Mouse (Mus musculus): ENCODE measurements around the gene Egln2. TPM values are rescaled to one million over a fixed set of nuclear protein-coding genes. Genes with fewer than 3 reads are reported as not detected.

The Egln2 gene
- polyA plus RNA-seq (2015; fragmentation: Nextera tagmentation; extraction: Ambion mirVana), result 29.2 and 37.3 TPM in 2 replicates

DNA sequence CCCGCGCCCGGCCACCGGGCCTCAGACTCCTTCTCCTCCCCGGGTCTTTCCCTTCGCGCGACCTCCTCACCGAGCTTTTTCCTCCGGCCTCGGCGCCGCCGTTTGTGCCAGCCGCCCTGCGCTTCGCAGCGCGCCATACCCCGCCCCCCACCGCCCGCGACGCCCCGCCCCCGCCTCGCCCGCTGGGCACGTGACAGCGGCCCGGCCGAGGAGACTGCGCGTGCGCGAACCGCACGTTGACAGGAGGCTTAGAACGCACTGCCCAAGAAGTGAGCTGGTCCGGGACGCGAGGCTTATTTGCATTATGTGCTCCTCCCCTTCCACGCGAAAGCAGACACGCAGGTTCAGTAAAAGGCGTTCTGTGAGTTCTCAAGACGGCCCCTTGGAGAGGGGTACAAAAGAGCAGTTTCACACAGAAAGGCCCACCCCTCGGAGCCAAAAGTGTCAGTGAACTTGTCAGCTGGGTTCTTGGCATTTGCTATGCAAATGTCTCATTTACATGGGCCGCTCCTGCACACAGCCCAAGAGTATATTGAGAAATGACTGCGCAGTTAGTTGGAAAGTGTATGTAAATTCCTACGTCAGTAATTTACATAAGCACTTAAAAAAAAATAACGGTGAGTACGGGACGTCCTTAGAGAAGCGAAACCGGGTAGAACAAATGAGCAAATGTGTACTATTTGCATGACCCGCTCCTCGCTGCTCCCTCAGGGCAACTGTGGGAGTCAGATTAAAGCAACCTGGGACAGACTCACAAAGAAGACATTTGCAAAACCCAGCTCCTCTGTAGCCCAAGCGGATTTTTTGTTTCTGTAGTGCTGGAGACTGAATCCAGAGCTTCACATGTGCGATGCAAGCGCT is at the start of gene Egln2:
TSS of gene Egln2 (minus strand) at position 189 of the 861 bp plus-strand sequence.
- Histone ChIP-seq H3K4me2 (peak within 1 kb of the TSS; percentile 95), H3K36me3 (replicated peaks) (peaks cover 26% of the 10 kb centered on the region), H3K9me3 (replicated peaks) (no peaks in the 10 kb centered on the region), H3K27me3 (no peaks in the 10 kb centered on the region), H3K4me1 (replicated peaks) (peaks cover 57% of the 10 kb centered on the region), H3K4me3 (replicated peaks) (peak within 1 kb of the TSS; percentile 84), H3K9ac (peak within 1 kb of the TSS; percentile 91), H3K27ac (replicated peaks) (peak within 1 kb of the TSS; percentile 94)
- under 1% methylated on average over 61 of the region's 61 CpGs for WGBS (ENCODE audit: insufficient replicate concordance)
- peak; percentile 83 for ATAC-seq (ENCODE audit: insufficient read depth)

DNA sequence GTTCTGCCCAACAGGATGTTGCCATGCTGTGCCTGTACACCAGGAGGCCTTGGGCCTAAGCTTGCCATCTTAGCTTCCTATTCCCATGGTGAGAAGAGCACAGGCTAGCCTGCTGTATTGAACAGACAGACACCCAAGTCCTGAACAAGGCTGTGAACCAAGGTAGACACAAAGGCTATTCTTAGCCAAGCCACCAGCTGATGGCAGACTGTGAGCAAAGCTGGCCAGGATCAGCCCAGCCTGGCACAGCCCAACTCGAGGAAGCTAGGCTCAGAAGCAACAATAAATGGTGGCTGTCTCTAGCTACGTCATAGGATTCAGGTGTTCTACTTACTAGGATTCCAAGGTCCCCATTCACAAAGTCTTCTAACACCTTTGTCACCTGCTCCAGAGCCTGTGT is 46.0 kb upstream of the Egln2 start:
- no peak overlapping the region for H3K27ac ChIP-seq (replicated peaks)
- no peak for ATAC-seq (ENCODE audit: insufficient read depth)
- H3K9ac ChIP-seq, result no peak overlapping the region
- no peak overlapping the region for H3K4me2 ChIP-seq
- no peaks in the 10 kb centered on the region for H3K9me3 ChIP-seq (replicated peaks)
- H3K4me3 ChIP-seq (replicated peaks), result no peak overlapping the region
- peaks cover 41% of the 10 kb centered on the region for H3K36me3 ChIP-seq (replicated peaks)
- WGBS (ENCODE audit: insufficient replicate concordance), result 59% methylated on average over 2 of the region's 2 CpGs
- no peaks in the 10 kb centered on the region for H3K27me3 ChIP-seq
- H3K4me1 ChIP-seq (replicated peaks), result no peaks in the 10 kb centered on the region

DNA sequence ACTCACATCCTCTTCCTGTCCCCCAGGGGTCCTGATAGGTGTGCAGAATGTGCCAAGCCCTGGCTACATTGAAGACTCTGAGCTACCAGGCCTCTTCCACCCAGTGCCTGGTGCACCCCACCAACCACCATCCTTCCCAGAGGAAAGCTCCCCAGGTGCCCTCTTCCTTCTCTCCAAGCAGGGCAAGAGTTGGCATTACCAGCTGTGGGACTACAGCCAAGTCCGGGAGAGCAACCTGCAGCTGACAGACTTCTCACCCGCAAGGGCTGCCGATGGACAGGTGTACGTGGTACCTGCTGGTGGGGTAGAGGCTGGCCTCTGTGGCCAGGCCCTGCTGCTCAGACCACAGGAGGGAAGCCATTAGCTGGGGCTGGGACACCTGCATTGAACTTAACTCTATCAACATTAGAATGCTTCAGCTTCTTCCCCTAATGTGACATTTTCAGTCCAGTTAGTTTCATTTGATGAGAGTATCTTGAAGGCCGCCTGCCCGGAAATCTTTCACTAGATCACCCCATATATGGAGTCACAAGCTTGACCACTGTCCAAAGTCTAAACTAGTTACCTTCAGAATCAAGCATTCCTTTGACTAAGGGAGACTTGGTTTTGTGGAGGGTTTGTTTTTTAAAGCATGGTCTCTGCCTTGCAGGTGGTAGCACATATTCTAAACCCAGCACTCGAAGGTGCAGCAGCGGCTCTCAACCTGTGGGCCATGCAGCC is 37.3 kb upstream of the Egln2 start:
- Histone ChIP-seq H3K27ac (replicated peaks) (no peak overlapping the region), H3K9ac (no peak overlapping the region), H3K9me3 (replicated peaks) (no peaks in the 10 kb centered on the region), H3K4me1 (replicated peaks) (no peaks in the 10 kb centered on the region), H3K27me3 (no peaks in the 10 kb centered on the region), H3K4me3 (replicated peaks) (no peak overlapping the region), H3K36me3 (replicated peaks) (peaks cover 25% of the 10 kb centered on the region), H3K4me2 (no peak overlapping the region)
- 86% methylated on average over 8 of the region's 8 CpGs for WGBS (ENCODE audit: insufficient replicate concordance)
- no peak for ATAC-seq (ENCODE audit: insufficient read depth)

DNA sequence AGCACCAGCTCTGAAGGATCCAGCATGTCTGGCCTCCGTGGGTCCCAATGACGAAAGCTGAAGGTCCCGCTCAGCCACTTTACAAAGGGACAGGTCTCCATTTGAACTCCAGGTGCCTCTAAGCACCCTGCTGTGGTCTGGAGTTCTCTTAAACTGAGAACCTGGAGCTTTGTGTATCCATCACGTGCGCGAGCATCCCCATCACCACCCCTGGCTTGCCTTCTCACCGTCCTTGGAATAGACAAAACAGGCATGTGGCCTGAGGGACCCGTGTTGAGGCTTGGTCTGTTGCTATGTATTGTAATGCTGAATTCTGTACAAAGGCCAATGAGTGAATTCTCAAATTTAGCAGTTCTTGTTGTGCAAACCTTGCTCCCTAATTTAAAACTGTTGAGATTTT is 32.2 kb upstream of the Egln2 start:
- H3K36me3 ChIP-seq (replicated peaks), result peaks cover 22% of the 10 kb centered on the region
- no peak overlapping the region for H3K9ac ChIP-seq
- H3K27ac ChIP-seq (replicated peaks), result no peak overlapping the region
- H3K4me1 ChIP-seq (replicated peaks), result peaks cover 20% of the 10 kb centered on the region
- H3K4me3 ChIP-seq (replicated peaks), result no peak overlapping the region
- H3K27me3 ChIP-seq, result no peaks in the 10 kb centered on the region
- ATAC-seq (ENCODE audit: insufficient read depth), result no peak
- no peak overlapping the region for H3K4me2 ChIP-seq
- WGBS (ENCODE audit: insufficient replicate concordance), result 78% methylated on average over 8 of the region's 8 CpGs
- H3K9me3 ChIP-seq (replicated peaks), result no peaks in the 10 kb centered on the region

DNA sequence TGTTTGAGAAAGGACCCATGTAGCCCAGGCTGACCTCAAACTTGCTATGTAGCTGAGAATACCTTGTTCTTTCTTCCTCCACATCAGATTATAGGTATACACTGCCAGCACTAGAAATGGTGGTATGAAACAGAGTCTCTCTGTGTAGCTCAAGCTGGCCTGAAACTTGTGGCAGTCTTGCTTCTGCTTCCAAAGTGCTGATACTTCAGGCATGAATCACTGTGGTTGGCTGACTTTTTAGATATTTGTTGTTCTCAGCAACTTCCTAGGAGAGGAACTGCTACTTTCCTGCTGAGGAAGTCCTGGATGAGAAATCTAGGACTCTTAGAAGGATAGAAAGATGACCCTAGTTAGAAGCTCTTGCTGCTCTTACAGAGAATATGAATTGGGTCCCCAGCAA is 31.8 kb upstream of the Egln2 start:
- Histone ChIP-seq H3K36me3 (replicated peaks) (peaks cover 22% of the 10 kb centered on the region), H3K9me3 (replicated peaks) (no peaks in the 10 kb centered on the region), H3K27me3 (no peaks in the 10 kb centered on the region), H3K27ac (replicated peaks) (no peak overlapping the region), H3K4me3 (replicated peaks) (no peak overlapping the region), H3K4me2 (no peak overlapping the region), H3K9ac (no peak overlapping the region), H3K4me1 (replicated peaks) (peaks cover 23% of the 10 kb centered on the region)
- no peak for ATAC-seq (ENCODE audit: insufficient read depth)

DNA sequence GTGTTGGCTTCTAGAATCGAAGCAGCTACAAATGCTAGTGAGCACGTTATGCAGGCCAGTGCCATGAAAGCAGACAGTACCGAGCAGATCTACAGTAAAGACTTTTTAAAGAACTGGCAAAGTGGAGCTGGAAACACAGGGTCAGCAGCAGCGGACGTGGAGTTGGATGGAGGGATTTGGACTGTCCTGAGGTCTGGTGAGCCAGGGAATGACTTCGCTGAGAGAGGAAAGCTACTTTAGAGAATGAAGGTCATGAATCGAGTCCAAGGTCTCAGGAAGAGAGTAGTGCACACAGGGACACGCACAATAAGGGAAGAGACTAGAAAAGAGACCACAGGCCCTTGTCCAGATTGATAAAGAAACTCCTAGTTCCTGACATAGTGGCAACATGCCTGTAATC is 31.0 kb upstream of the Egln2 start:
- WGBS (ENCODE audit: insufficient replicate concordance), result 74% methylated on average over 8 of the region's 8 CpGs
- no peak for ATAC-seq (ENCODE audit: insufficient read depth)
- no peaks in the 10 kb centered on the region for H3K27me3 ChIP-seq
- no peak overlapping the region for H3K9ac ChIP-seq
- no peak overlapping the region for H3K4me3 ChIP-seq (replicated peaks)
- H3K9me3 ChIP-seq (replicated peaks), result no peaks in the 10 kb centered on the region
- H3K4me2 ChIP-seq, result no peak overlapping the region
- no peak overlapping the region for H3K27ac ChIP-seq (replicated peaks)
- peaks cover 23% of the 10 kb centered on the region for H3K4me1 ChIP-seq (replicated peaks)
- H3K36me3 ChIP-seq (replicated peaks), result peaks cover 22% of the 10 kb centered on the region

DNA sequence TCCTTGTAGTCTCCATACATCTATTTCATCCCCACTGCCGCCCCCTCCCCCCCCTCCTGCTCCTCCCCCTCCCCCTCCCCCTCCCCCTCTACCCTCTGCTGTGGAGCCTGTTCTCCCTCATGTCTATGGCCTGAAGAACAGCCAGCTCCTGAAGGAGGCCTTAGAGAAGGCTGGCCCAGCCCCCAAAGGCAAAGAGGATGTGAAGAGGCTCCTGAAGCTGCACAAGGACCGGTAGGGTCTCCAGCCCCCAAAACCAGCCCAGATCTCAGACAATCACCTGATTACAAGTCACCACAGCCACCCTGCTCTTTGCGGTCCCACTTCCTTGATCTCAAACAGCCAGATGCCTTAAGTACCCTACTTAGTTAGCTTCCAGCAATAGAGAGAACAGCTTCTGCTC is 30.5 kb upstream of the Egln2 start:
- H3K4me2 ChIP-seq, result 0 out of 2 replicates have a peak overlapping the region, but pooled peaks have one; percentile 82

DNA sequence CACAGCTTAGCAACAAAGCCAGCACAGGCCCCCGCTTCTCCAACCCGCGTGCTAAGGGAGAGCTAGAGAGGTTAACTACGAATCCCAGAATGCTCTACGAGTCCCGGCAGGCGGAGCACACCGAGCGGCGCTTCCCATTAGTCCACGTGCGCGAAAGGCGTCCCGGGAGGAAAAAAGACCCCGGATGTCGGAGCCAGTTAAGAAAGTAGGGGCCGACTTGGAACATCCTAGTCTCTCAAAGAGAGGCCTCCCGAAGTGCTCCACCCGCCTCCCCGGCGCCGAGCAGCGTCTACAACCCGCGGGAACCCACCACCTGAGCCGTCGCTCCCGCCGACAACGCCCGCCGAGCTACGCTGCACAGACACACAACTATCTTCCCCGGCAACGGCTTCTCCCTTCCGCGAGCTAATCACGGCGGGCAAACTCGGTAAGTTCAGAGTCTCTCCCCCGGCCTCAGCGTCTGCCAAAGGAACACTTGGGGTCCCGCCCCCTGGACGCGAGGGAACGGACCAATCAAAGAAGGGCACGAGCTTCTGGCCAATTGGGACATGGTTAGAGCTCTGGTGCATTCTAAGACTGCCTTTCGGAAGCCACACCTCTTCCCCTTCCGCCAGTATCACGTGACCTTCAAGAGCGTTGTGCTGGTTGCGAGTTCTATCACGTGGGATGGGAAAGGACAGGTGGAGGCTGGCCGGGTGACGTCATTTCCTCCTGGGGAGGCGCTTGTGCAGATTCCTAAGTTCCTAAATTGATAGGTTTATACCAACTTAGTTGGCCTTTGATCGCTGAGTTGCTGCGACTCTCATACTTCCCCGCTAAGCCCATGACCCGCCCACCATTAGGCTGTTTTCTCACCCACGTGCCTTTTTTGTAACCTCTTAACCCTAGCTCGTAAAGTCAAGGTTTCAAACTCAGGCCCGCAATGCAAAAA is 29.3 kb upstream of the Egln2 start, which contains the start of the genes BC024978 and Snrpa:
TSS of gene BC024978 (plus strand) at position 101 of the 931 bp plus-strand sequence.
TSS of gene Snrpa (minus strand) at position 591 of the 931 bp plus-strand sequence.
- Histone ChIP-seq H3K4me1 (replicated peaks) (peaks cover 23% of the 10 kb centered on the region), H3K9me3 (replicated peaks) (no peaks in the 10 kb centered on the region), H3K4me3 (replicated peaks) (peak within 1 kb of the TSS; percentile 75), H3K27me3 (no peaks in the 10 kb centered on the region), H3K36me3 (replicated peaks) (peaks cover 36% of the 10 kb centered on the region), H3K27ac (replicated peaks) (peak within 1 kb of the TSS; percentile 94), H3K4me2 (peak within 1 kb of the TSS; percentile 82), H3K9ac (peak within 1 kb of the TSS; percentile 68)
- under 1% methylated on average over 64 of the region's 64 CpGs for WGBS (ENCODE audit: insufficient replicate concordance)
- ATAC-seq (ENCODE audit: insufficient read depth), result peak; percentile 96

More for the DNA sequence above, 30.5 kb upstream of the Egln2 start:
- Histone ChIP-seq H3K9ac (no peak overlapping the region), H3K4me1 (replicated peaks) (peaks cover 23% of the 10 kb centered on the region), H3K27me3 (no peaks in the 10 kb centered on the region), H3K4me3 (replicated peaks) (no peak overlapping the region), H3K36me3 (replicated peaks) (peaks cover 24% of the 10 kb centered on the region), H3K27ac (replicated peaks) (peak overlapping the region; percentile 66; the same call in 1 of the 2 replicates), H3K9me3 (replicated peaks) (no peaks in the 10 kb centered on the region)
- no peak for ATAC-seq (ENCODE audit: insufficient read depth)
- WGBS (ENCODE audit: insufficient replicate concordance), result 63% methylated on average over 3 of the region's 3 CpGs

DNA sequence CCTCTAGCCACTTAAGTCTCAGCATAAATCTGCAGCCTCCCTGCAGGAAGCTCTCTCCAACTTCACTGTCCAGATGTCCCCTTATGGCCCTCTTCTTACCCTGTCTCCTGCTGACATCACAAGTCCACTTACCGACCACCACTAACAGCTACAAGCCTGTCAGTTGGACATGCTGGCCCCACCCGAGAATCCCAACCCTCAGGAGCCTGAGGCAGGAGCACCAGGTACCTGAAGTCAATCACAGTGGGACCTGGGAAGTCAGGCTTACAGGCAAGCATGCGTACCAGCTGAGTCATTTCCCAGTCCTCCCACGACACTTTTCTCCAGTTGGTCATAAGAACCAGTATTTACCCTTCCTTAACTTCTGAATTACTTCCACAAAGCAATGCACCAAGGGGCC is 27.1 kb upstream of the Egln2 start:
- no peaks in the 10 kb centered on the region for H3K9me3 ChIP-seq (replicated peaks)
- peaks cover 23% of the 10 kb centered on the region for H3K4me1 ChIP-seq (replicated peaks)
- H3K9ac ChIP-seq, result no peak overlapping the region
- peaks cover 58% of the 10 kb centered on the region for H3K36me3 ChIP-seq (replicated peaks)
- no peaks in the 10 kb centered on the region for H3K27me3 ChIP-seq
- 66% methylated on average over 4 of the region's 4 CpGs for WGBS (ENCODE audit: insufficient replicate concordance)
- H3K4me3 ChIP-seq (replicated peaks), result no peak overlapping the region
- ATAC-seq (ENCODE audit: insufficient read depth), result no peak
- no peak overlapping the region for H3K4me2 ChIP-seq
- no peak overlapping the region for H3K27ac ChIP-seq (replicated peaks)

DNA sequence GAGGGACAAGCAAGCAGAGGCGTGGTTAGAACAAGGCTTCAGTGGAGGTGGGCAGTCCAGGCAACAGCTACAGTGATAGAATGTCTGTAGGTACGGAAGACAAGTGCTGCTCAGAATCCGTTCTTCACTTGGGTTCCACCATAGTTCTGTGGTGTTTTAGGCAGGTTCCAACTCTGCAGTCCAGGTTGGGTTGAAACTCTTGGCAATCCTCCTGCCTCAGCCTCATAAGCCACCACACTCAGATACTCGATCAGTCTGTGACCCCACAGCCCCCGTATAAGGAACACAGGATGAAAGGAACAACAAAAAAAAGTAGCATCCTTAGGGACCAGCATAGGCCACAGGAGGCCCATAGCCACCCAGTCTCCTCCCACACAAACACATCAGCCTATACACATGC is 25.8 kb upstream of the Egln2 start:
- H3K27me3 ChIP-seq, result no peaks in the 10 kb centered on the region
- 82% methylated on average over 5 of the region's 5 CpGs for WGBS (ENCODE audit: insufficient replicate concordance)
- H3K27ac ChIP-seq (replicated peaks), result no peak overlapping the region
- H3K4me2 ChIP-seq, result no peak overlapping the region
- no peak overlapping the region for H3K9ac ChIP-seq
- no peaks in the 10 kb centered on the region for H3K9me3 ChIP-seq (replicated peaks)
- ATAC-seq (ENCODE audit: insufficient read depth), result no peak
- peaks cover 23% of the 10 kb centered on the region for H3K4me1 ChIP-seq (replicated peaks)
- no peak overlapping the region for H3K4me3 ChIP-seq (replicated peaks)
- H3K36me3 ChIP-seq (replicated peaks), result peaks cover 71% of the 10 kb centered on the region
